Mouse (Mus musculus): ENCODE results near the gene Dnal1.

The Dnal1 gene

DNA sequence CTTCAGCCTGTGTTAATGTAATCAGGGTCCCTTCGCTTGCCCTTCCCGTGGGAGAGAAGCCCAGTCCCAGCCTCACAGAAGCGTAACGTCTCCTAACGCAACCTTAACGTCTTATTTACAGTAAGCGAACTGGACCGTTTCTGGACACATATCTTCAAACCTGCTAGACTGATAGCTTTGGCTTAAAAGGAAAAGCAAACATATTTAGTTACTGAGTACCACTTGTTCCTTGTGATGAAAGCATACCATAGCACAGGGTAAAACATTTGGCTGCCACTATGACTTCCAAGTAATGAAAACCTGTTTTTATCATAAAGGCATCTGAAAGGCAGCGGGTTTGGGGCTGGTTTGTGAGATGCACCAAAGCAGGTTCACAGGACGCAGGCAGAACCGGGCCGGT is 11.7 kb downstream of the Dnal1 start:
- in situ Hi-C loops (cut with MboI, MseI): no loop called here

- in situ Hi-C loops (cut with MboI, MseI): no loop called here
Measured at GRCm38 (mm10) chr12:84126899-84127298, 12.7 kb downstream of the Dnal1 start.

- in situ Hi-C loops (cut with MboI, MseI): no loop called here
Measured at GRCm38 (mm10) chr12:84128576-84128975, 14.4 kb downstream of the Dnal1 start.

DNA sequence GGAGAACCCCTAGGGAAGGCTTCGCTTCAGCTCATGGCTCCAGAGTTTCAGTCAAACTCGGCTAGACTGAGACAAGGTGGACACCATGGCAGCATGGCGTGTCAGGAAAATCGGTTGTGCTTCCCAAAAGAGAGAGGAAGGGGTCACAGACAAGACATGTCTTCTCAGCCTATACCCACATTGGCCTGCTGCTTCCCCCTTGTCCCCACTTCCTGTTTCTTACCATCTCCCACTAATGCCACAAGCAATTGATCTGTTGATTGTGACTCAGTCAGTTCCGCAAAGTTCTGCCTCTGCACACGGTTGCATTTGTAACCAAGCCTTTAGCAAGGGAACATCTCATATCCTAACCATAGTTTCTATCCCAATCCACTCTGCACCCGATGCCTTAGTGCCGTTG is 15.8 kb downstream of the Dnal1 start:
- in situ Hi-C loops (cut with MboI, MseI): no loop called here

- in situ Hi-C loops (cut with MboI, MseI): no loop called here
Measured at GRCm38 (mm10) chr12:84132265-84132664, 18.1 kb downstream of the Dnal1 start.

DNA sequence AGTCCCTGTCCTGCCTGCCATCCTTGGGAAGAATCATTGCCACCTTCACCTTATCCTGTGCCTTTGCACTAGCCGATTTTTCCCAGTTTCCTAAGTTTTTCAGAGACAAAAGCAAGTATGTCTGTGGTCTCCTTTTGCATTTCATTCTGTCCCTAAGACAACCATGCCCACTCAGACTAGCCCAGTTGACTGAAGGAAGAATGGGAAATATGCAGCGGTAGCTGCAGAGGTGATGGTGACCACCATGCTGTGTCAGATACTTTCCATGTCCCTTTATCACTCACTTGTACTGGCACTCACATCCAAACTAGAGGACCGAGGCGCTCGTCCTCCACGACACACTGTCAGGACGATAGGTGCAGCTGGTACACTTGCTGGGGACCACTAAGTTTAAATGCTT is 23.0 kb downstream of the Dnal1 start:
- in situ Hi-C loops (cut with MboI, MseI): no loop called here

DNA sequence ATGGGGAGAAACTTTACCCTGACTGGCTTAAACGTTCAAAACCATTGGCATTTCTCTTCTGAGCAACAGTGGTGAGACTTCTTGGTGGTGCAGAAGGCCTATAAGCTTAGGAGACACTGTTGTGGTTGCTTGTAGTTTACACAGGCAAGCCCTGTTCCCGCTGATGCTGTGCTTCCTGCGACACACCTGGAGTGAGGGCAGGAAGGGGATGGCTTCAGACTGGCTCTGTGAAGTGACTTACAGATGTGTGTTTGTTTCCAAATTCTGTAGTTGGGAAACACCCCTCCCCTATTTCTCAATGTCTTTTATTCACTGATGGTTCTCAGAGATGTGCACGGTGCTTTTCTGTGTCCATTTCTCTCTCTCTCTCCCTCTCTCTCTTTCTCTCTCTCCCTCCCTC is 26.0 kb downstream of the Dnal1 start:
- in situ Hi-C loops (cut with MboI, MseI): no loop called here

GRCm38 (mm10) chr12:84141271-84141670 is 27.1 kb downstream of the Dnal1 start:
- in situ Hi-C loops (cut with MboI, MseI): no loop called here

- in situ Hi-C loops (cut with MboI, MseI): no loop called here
Measured at GRCm38 (mm10) chr12:84142281-84143050, 28.3 kb downstream of the Dnal1 start.

GRCm38 (mm10) chr12:84147954-84148621 is 33.9 kb downstream of the Dnal1 start, which contains the start of gene Pnma1:
TSS of gene Pnma1 (minus strand) at chr12:84148489.
- in situ Hi-C loops (cut with MboI, MseI): no loop called here

- in situ Hi-C loops (cut with MboI, MseI): no loop called here
Measured at GRCm38 (mm10) chr12:84148622-84149012, 34.5 kb downstream of the Dnal1 start.

- in situ Hi-C loops (cut with MboI, MseI): no loop called here
Measured at GRCm38 (mm10) chr12:84149971-84150370, 35.8 kb downstream of the Dnal1 start.

DNA sequence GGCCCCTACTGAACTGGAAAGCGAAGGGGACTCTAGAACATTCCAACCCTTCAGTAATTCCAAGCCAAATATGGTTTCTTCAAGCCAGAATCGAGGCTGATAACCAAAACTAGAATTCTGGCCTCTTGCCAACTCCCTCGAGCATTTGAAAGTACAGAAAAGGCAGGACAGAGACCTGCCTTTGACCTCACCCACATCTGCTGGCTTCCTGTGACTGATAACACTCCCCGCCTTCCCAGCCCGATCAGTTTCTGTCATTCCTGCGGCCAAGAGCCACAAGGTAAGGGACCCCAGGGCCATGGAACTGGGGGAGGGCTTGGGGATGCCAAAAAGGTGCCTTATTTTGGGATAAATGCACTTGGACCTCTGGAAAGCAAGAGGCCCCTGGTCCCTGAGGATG is 36.8 kb downstream of the Dnal1 start:
- in situ Hi-C loops (cut with MboI, MseI): no loop called here

GRCm38 (mm10) chr12:84151911-84152310 is 37.7 kb downstream of the Dnal1 start:
- in situ Hi-C loops (cut with MboI, MseI): no loop called here

GRCm38 (mm10) chr12:84152352-84153190 is 38.4 kb downstream of the Dnal1 start:
- in situ Hi-C loops (cut with MboI, MseI): no loop called here

- in situ Hi-C loops (cut with MboI, MseI): no loop called here
Measured at GRCm38 (mm10) chr12:84153414-84153813, 39.2 kb downstream of the Dnal1 start.

GRCm38 (mm10) chr12:84154786-84155522 is 40.8 kb downstream of the Dnal1 start:
- in situ Hi-C loops (cut with MboI, MseI): no loop called here

DNA sequence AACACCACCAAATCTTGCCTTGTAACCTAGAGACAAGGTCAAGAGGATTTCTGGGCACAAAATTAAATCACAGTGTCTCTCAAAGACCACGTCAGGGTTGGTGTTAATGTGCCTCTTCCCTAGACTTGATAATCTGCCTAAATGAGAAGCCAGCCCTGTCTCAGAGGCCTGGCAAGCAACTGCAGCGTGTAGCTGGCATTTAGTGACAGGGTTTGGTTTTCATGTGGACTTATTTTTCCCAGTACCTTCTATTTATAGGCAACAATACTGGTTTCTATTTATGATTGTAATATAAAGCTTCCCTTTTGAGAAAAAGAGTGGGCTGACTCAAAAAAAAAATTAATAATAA is 41.3 kb downstream of the Dnal1 start:
- in situ Hi-C loops (cut with MboI, MseI): no loop called here

- in situ Hi-C loops (cut with MboI, MseI): no loop called here
Measured at GRCm38 (mm10) chr12:84156210-84156609, 42.0 kb downstream of the Dnal1 start.

- in situ Hi-C loops (cut with MboI, MseI): no loop called here
Measured at GRCm38 (mm10) chr12:84158156-84158555, 44.0 kb downstream of the Dnal1 start.

DNA sequence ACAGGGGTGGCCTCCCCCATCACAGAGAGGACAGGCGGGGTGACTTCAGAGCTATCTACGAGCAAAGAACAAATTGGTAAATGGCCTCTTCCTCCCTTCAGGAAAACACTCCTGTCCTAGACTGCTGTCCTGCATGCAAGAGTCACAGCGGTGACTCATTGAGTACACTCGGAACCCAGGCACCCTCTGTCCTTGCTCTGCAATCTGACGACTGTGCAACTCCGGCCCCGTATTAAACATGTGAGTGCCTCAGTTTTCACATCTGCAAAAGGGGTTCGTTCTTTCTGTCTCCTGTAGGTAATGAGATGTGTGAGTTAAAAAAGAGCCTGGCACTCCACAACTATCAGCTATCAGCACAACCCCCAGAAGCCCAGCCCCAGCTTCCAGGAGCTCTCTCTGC is 46.3 kb downstream of the Dnal1 start:
- in situ Hi-C loops (cut with MboI, MseI): no loop called here

DNA sequence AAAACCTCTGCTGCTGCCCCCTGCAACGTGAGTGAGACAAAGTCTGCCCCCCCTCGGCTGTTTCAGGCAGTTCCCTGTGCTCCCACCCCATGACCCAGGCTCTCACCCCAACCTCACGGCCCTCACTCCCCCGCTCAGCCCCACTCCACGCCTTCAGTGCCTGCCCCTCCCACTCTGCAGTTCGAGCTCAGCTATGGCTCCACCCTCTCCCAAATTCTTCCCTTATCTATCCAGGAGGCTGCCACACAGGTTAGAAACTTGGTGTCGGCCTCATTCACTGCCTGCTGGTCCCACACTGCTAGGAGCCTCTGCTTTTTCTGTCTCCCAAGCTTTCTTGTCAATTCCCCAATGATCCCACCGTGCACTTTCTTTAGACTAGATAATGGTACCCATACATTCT is 47.0 kb downstream of the Dnal1 start:
- in situ Hi-C loops (cut with MboI, MseI): no loop called here
